Mouse (Mus musculus): ENCODE data around the gene Nectin2.
A peak's percentile ranks its signal among the peaks of the same experiment; 100 is the strongest.
"Not testable (repeated sequence)": the region's sequence is repeated elsewhere in the genome, so short reads cannot be mapped to it uniquely, and the experiment has no call there.

Gene Nectin2

DNA sequence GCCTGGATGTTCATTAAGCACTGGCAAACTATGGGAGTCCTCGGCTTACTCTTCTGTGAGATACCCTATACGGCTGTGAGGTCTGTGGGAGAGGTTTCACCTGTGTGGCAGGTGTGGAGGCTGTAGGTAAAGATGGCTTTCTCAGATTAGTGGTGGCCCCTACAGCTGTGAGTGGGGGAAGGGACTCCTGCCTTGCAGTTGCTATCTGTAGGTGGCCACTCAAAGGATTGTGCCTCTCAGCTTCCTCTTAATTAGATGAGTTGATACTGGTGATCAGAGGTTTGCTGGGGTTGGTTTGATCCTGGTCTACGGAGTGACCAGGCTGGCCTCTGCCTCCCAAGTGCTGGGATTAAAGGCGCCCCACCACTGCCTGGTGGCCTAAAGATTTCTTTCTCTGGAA is 45.8 kb downstream of the Nectin2 start:
- no peak for DNase-seq (ENCODE audit: low spot score)

DNA sequence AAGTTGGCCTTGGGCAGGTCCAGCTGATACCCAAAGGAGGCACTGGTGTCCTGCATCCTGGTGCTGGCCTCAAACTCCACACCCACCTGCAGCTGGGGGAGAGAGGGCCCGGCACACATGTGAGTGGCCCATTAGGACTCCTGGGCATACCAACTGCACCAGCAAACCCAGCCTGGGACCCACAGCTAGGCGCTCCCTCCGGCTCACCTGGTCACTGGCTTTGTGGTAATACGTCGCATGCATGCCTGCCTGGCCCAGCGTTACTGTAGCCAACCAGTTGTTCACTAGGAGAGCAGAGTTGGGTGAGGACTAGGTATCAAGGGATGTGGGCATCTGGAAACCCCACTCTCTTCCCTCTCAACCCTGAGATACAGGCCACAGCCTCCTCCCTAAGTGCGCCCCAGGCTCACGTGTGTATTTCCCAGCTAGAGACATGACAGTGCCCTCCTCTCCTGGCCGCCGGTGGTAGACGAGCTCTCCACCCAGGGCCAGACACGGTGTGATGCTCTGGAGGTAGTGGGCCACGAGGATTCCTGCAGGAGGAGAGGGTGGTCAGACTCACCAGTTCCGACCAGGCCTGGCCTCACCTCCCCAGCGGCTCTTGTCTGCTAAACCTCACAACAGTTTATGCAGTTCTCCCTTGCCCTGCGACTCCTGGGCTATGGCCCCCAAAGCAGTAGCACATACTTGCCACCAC is 47.3 kb downstream of the Nectin2 start:
- no peak for DNase-seq (ENCODE audit: low spot score)

DNA sequence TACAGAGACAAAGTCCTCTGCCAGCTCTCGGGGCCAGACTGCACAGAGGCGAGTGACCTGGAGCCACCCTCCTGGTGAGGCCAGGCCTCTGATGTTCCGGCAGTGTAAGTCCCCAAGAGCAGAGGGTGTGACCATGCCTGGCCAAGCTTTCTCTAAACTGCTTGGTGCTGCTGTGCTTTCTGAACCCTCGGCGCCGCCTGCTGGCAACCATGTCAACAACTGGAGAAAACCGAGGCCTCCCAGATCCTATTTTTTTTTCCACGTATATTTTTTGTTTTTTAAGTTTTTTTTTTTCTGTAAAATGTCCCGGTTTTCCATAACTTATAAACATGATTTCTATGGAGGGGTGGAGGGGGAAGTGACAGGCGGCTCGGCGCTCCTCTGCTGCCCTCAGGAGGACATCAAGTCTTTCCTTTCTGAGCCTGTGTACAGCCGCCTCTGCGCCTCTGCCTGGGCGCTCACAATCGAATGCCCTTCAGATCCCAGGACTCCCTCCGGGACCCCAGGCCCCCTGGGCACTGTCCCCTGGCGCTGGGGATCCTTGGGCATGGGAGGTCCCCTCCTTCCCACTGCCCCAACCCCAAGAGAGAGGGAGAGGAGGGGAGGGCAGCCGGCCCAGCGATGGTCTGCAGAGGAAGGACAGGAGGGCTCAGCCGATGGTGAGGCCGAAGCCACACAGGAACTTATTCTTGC is 49.1 kb downstream of the Nectin2 start:
- DNase-seq (ENCODE audit: low spot score), result peak; percentile 89

DNA sequence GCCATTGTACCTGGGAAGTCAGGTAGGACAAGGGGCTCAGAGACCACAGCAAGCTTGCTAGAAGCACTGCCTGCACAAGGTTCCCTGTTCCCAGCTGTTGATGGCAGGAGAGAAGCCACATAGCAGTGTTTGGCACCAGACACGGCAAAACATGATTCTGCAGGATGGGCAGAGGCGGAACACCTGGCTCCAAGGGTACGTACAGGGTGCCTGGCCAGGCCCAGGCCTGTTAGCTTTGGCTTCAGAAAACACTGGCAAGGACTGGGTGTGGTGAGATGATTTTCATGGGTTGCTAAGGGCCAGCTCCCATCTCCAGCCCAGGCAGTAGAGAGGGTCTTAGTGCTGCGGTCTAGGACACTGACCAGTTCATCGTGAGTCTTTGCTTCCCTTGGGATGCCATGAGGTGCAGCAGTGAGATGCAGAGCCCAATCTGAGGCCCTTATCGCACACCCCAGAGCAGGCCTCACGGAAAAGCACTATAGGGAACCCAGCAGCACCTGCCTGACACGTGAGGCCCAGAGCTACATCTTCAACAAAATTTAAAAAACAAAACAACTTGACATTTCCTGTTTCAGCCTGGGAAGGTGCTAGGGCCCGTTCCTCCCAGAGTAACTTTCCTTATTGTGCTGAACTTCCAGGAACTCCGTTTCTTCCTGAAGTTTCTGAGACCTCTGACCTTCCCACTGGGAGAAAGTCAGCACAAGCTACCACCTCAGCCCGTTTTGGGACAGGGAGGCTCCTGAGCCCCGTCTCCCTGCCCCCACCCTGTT is 49.8 kb downstream of the Nectin2 start:
- DNase-seq (ENCODE audit: low spot score), result no peak

DNA sequence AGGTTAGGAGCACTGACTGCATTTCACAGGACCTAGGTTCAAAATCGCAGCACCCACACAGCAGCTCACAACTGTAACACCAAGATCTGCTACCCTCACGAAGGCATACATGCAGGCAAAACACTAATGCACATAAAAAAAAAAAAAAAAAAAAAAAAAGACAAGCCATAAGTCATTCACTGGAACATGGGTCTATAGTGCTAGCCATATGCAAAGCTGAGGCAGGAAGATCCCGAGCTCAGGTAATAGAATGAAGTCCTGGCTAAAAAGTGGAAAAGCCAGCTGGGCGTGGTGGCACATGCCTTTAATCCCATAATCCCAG is 50.5 kb downstream of the Nectin2 start:
- no peak for DNase-seq (ENCODE audit: low spot score)

DNA sequence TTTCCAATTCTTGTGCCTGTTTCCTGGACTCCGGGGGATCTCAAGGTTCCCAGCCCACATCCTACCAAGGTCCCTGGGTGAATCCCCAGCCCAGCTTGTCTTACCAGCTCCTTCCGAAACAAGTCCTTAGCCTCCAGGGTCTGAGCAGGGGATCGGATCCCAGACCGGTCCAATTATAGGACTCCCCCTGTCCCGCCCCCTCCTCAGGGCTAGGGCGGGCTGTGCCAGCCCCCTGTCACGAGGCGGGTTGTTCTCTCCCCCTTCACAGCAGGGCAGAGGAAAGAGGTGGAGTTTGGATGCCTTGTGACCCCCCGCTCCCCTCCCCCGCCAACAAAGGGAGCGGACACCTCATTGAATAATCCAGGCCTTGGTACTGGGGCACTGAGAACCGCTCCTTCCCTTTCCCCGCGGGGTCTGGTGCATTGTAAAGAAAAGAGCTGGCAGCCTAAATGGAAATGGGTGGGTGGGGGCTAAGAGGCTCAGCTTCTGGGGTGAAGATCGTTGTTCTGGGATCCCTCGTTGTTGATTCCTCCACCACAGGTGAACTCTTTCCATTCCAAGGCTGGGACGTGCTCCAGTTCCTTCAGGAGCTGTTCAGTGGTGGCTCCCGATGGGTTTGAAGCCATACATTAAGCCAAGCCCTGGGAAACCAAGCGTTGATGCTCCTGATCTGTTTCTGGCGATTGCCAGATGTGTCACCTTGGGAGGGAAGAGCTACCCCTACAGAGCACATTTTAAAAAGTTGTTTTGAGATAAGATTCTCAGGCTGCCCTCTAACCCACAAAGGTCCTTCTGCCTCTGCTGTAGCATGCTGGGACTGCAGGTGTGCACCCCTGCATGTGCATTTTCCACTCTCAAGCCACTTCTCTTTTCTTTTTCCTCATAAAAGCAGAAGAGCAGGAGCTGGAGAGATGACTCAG is 51.1 kb downstream of the Nectin2 start, which contains the start of gene Apoe:
Gene Apoe (minus strand): TSS at position 282 of the 920 bp plus-strand sequence.
- DNase-seq (ENCODE audit: low spot score), result no peak

DNA sequence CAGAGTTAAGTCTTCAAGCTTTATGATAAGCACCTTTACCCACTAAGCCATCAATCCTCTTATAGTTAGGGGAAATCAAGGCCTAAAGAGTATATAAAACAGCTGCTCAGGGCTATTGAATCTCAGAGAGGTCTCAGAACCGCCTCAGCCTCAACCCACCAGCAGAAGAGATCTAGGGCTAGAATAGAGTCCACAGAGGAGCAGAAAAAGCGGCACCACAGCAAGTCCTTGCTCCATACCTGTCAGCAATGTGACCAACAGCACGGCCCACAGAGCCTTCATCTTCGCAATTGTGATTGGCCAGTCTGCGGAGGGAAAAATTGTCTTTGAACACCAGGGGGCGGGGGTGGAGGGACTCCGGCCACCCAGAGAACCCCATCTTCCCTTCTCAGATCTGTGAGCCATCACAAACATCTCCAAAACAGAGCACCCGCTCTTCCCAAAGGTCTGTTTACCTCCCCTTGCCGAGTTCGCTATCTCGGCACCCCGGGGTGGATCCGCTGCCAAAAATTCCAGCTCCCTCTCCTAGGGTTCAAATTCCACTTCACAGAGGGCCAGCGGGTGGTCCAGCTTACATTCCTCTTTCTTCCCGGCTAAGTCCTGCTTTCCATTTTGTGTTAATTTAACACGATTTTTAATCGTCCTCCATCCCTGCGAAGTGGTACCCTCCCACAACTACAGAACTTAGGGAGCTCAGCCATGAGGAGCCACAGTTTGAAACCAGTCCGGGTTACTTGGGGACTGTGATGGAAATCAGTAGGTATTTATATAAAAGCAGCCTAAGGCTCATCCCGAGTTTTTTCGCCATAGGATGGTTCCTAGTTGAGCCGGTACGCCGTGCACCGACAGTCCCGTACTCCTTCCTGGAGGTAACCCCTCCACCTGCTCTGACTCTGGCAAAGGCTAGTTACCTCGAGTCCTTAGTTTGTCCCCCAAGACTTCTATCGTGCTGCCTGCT is 52.1 kb downstream of the Nectin2 start:
- DNase-seq (ENCODE audit: low spot score), result no peak

DNA sequence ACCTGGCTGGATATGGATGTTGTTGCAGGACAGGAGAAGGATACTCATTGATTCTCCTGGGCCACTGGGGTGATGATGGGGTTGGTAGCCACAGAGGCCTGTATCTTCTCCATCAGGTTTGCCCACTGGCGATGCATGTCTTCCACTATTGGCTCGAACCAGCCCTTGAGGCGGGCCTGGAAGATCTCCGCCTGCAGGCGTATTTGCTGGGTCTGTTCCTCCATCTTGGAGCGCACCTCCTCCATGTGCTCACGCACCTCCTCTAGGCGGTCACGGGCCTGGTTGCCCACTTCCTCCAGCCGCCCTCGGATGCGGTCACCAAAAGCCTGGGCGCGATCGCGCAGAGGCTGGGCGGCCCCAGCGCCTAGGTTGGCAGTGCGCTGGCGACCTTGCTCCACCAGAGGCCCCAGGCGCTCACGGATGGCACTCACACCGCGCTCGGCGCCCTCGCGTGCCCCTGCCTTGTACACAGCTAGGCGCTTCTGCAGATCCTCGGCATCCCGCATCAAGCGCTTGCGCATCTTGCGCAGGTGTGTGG is 53.9 kb downstream of the Nectin2 start:
- no peak for DNase-seq (ENCODE audit: low spot score)

DNA sequence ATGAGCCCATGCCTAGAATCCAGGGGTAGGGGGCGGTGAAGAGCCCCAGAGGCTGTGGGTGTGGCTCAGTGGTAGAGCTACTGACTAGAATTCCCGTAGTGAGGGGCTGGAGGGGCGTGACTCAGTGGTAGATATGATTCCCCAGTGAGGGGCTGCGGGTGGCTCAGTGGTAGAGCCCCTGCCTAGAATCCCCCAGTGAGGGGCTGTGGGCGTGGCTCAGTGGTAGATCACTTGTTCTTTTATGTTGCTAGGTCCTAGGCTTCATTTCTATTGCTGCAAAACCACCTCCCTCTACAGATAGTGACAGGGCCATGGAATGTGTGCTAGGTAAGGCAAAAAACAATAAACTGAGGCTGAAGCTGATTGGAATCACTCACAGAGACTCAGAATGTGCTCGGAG is 54.4 kb downstream of the Nectin2 start:
- no peak for DNase-seq (ENCODE audit: low spot score)

DNA sequence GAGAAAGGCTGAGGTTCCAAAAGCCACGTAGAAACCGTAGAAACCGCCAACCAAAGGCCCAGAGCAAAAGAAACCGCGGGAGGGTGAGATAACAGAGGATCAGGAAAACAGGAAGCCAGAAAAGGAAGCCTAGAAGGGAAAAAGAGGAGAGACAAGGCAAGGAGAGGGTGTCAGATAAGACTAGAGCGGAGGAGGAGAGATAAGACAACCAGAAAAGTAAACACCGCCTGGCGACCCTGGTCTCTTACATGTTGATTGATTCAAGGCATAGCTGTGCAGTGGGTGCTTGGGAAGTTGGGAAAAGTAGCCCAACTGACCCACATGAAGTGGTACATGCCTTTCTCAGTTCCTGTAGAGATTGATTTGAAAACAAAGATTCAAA is 55.1 kb downstream of the Nectin2 start:
- no peak for DNase-seq (ENCODE audit: low spot score)

DNA sequence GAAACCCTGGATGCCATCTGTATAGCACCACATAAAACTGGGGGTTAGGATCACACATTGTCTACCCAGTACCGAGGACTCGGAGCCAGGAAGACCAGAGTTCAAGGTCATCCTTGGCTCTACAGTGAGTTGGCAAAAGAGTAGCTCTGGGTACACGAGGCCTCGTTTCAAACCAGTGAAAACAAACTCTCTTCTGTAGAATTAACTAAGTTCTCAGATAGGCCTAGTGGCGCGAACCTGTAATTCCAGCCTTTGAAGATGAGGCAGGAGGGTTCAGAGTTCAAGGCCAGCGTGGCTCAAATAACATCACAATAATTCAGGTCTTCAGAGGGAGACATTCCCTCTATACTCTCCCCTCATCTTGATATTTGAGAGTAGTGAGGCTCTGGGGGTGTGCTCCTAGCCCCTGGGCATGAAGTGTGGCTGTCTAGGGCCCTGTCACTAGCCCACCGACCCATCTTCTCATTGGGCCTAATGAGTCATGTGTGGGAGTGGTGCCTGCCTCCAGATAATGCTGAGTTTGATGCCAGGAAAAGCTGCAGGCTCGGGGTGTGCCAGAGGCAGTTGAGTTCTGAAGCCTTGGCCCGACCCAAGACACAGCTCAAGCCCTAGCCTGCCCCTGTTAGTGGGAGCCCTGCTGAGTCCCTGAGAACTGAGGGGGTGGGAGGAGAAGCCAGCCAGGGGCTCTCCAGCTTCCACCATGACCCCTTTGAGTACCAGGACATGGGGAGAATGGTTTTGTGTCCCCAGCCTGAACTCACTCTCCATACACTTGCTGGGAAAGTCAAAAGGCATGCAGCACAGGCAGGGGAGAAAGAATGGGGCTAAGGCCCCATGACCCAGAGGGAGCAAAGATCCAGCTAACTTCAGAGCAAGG is 55.7 kb downstream of the Nectin2 start:
- peak; percentile 57 for DNase-seq (ENCODE audit: low spot score)

DNA sequence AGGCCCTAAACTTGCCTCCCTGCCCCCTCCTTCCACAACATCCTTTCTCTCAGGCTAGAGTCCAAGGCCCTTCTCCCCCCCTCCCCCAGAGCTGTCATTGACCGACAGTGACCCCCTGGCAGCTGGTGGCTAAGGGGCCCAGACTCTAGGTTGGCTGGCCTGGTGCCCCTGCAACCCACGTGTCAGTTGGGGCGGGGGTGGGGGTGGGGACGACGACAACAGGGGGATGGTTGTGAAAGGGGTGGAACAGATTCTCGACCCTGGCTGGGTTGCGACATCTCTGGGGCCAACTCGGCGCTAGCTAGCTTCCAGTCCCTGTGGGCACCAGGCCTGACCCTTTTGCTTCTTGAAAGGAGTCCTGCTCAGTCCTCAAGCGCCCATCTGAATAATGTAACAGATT is 56.9 kb downstream of the Nectin2 start:
- peak; percentile 84 for DNase-seq (ENCODE audit: low spot score)

DNA sequence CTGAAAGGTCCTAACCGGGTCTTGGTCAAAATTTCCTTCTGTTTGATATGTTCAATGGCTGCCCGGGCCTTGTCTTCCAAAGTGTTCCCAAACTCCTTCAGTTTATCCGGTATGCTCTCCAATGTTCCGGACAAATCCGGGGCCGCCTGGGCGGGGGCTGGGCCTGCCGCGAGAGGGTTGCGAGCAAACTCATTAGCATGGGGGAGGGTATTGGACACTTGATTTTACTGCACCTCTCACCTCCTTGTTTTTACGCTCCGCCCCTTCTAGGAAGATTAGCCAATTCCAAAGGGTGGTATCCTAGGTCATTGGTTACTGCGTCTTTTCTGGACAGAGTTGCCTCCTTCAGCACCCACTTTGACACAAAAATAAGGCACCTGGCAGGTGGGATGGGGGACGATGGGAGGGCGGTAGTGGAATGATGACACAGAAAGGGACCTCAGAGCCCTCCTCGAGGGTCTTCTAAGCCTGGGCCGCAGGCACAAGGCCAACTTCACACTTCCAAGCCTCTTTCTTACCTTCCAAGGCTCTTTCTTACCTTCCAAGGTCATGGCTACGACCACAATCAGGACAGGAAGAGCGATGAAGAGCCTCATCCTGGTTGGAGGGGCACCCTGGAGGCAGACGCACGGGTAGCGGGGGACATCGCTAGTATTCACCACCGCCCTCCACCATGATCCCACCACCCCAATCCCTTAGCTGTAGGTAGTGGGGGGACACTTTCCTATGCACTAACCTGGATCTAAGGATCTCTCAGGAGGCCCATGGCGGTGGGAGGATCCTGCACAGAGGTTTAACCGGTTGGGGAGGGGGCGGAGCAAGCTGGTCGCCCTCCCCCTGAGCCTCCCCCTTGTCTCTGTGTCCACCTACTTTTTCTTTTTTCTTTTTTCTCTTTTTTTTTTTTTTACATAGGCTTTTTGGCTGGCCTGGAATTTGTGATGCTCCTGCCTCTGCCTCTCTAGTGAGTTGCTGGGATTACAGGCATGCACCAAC is 58.1 kb downstream of the Nectin2 start, which contains the start of gene Apoc1:
Gene Apoc1 (minus strand): TSS at position 788 of the 993 bp plus-strand sequence.
- peak; percentile 49 for DNase-seq (ENCODE audit: low spot score)

DNA sequence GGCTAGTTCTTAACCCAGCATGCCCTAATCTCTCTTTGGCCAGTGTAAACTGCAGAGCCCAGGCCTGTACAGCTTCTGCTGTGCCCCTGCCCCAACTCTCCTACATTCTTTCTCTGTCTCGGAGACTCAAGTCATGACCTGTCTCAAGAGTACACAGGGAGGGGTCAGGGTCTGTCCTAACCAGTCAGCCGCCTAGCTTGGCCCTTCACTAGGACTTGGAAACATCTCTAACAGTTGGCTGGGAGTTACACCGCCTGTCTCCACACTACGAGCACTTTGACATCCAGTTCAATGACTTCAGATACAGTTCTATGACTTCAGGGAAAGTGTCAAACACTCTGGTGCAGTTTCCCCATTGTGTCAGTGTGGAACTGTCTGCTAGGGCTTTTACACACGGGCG is 58.8 kb downstream of the Nectin2 start:
- peak; percentile 78 for DNase-seq (ENCODE audit: low spot score)

DNA sequence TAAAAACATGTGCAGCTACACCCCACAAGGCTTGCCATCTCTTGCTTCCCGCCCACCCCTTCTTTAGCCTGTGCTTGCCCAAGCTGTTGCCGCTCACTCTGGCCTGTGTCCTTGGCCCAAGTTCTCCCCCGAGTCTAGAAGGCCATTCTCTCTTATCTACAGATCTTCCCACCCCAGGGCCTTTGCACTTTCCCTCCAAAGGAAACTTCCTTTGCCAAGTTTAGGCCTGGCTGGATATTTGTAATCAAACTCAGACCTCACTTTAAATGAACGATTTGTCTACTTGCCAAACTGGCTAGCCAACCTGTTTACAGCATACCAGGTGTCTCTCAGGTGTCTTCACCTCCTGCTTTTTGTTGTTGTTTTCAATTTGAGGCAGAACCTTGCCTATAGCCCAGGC is 59.4 kb downstream of the Nectin2 start:
- DNase-seq (ENCODE audit: low spot score), result no peak

DNA sequence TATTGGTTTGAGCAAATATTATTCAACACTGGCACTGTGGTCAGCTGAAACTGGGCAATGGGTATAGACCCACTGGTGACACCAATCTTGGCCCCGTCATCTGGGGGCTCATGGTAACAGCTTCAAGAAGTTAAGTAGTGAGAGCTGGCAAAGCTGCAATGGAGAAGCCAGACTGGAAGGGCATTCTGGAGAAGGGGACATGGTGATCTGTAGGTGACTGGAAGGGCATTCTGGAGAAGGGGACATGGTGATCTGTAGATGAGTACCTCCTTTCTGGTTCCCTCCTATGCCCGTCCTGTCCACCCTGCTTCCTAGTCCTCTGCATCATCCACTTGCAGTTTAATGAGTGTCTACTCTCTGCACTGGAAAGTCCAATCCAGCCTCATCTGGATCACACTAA is 61.7 kb downstream of the Nectin2 start:
- DNase-seq (ENCODE audit: low spot score), result no peak

DNA sequence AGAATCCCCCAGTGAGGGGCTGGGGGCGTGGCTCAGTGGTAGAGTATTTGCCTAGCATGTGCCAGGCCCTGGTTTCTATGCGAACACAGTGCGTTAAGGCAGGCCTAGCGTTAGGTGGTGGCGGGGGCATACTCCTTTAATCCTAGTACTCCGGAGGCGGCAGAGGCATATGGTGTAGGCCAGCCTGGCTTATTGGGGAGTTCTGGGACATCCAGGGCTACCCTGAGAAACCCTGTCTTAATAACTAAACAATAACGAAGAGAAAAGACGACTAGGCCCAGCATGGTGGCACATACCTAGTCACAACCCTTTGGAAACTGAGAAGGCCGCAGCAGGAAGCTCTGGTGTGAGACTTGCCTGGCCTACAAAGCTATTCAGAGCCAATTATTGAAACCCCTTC is 62.2 kb downstream of the Nectin2 start:
- no peak for DNase-seq (ENCODE audit: low spot score)

DNA sequence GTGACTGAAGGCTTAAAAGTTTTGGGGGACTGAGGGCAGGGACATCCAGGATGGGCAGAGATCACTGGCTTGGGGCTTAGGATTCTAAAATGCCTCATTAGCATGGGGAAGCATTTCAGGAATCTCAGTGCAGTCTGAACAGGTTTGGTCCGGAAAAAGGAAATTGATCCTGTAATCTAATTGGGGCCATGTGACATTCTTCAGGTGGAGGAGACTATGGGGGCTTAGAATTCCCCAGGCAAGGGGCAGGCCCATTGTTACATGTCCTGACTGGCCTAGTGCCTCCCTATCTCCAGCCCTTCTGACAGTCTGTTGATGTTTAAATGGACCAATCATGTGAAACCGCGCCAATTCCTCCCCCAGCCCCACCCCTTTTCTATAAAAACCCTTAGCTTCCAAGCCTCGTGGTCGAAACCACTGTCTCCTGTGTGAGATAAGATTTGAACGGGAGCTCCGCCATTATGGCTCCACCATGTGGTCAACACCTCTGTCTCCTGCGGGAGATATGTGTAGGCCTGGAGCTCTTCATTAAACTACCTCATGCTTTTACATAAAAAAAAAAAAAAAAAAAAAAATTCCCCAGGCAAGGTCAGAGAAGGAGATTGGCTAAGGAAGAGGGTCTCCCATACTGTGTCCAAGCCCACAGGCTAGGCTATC is 63.2 kb downstream of the Nectin2 start:
- DNase-seq (ENCODE audit: low spot score), result not testable (repeated sequence)
